Mouse (Mus musculus) cortical plate, adult 2 months (tissue): ENCODE results near the gene Palm.

Source experiments
- CTCF ChIP-seq: fragments of 200-500 bp; IDR thresholded peaks from 2 replicates; pipeline ENCODE4 v1.5.1; 2011; ENCODE audit warnings: mild to moderate bottlenecking, control low read depth, low read length; ENCODE audit not compliant: insufficient read depth; ENCODE audit errors: extremely low read depth
- POLR2A ChIP-seq: fragments of 200-500 bp; IDR thresholded peaks from 2 replicates; pipeline ENCODE4 v1.6.1; 2011; ENCODE audit warnings: mild to moderate bottlenecking, low read length, control low read depth; ENCODE audit not compliant: insufficient read depth; ENCODE audit errors: extremely low read depth

DNA sequence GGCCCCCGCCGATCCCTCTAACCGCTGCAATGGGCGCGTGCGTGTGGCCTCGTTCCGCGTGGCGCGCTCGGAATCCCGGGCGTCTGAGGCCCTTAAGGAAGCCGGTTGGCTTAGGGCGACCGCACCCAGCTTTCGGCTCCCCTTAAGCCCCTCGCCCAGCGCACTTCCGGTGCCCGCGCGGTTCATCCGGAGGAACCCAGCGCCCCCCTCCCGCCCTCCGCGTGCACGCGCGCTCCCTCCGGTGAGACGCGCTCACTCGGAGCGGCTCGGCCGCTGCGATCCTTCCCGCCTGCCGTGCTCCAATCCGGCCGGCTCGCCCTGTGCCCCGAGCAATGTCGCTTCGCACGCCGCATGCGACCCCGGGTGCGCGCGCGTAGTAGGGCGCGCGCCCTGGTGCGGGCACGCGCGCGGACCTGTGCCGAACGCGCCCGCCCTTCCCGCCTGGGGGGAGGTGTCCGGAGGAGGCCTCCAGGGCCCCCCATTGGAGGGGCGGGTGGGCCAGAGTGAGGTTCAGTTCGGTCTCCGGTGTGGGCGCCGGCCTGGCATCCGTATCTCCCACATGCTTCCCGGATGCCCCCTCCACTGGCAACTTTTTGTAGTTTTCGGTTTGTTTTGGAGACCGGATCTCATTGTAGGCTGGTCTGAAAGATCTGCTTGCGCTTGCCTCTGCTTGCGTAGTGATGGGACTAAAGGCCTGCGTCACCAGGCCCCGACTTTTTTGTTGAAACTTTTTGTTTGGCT lies 61.6 kb downstream of the Palm start:
- no peak for TF ChIP-seq CTCF
- TF ChIP-seq POLR2A = no peak
